Mouse (Mus musculus) ovary, postnatal 14 days (tissue): Measurements from ENCODE around the gene Lrba.

Source experiments
- DNase-seq: peaks from one replicate; pipeline ENCODE4 v3.0.0; 2022; ENCODE audit warnings: low spot score

The Lrba gene

DNA sequence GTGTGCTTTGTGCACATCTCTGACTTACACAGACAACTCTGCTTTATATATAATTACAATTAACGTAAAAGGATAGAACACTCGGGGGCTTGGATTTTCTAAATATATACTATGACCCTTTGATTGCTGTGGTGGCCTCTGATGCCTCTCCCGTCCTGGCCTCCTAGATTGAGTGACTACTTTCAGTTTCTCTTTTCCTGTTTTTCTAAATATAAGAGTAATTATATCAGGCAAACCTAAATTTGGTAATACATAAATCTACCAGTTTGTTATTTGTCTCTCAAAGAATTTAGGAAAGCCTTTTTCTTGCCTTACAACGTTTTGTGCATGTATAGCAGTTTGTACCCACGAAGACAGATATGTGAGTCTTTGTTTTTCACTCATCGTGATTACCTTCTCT, 534.2 kb downstream of the Lrba start:
- DNase-seq: no peak

GRCm38 (mm10) chr3:86759383-86759782, 534.9 kb downstream of the Lrba start:
- DNase-seq: no peak

GRCm38 (mm10) chr3:86759834-86760233, 535.4 kb downstream of the Lrba start:
- DNase-seq: no peak

- no peak for DNase-seq
These were observed 536.0 kb downstream of the Lrba start for GRCm38 (mm10) chr3:86760474-86760873.

DNA sequence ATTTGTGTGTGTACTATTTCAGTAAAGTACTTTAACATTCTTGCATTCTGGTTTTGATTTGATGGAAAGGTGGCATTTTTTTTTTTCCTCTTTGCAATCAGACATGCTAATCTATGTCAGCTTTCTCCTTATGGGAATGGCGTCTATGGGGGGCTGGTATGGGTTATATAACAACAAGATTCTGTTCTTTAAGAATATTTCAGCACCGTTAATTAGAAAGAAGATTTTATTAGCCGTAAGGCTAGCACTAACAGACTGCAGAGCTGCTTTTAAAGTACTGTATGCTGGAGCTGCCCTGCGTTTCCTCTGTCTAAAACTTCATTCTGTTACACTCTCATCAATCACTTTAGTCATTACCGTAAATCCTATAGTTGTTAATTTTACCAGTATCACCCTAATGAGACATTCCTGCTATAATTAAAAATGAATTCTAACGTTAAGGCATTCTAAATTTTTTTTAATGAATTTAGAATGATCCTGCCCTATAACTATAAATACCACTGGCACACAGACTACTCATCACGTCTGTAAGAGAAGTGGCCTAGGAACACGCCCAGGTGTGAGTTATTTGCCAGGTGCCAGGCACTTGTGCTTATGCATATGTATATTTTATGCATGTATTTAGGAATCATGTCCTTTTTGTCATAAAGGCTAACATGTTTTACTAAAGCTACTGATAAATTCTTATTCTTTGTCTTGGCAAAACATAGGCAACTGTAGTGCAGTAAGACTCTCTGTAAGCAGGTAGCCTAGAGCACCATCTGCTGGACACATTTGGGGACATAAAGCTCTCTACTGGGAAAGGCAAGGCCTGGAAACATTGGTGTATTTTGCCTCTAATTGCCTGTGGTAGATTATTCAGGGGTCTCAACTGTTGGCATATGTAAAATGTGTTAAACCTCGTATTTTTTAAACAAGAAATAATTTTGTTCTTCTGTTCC, 536.9 kb downstream of the Lrba start:
- peak; percentile 56 for DNase-seq

GRCm38 (mm10) chr3:86762036-86762415, 537.5 kb downstream of the Lrba start:
- DNase-seq: no peak

- no peak for DNase-seq
These were observed 538.0 kb downstream of the Lrba start for GRCm38 (mm10) chr3:86762456-86762855.

- no peak for DNase-seq
These were observed 544.1 kb downstream of the Lrba start for GRCm38 (mm10) chr3:86768553-86768952.

DNA sequence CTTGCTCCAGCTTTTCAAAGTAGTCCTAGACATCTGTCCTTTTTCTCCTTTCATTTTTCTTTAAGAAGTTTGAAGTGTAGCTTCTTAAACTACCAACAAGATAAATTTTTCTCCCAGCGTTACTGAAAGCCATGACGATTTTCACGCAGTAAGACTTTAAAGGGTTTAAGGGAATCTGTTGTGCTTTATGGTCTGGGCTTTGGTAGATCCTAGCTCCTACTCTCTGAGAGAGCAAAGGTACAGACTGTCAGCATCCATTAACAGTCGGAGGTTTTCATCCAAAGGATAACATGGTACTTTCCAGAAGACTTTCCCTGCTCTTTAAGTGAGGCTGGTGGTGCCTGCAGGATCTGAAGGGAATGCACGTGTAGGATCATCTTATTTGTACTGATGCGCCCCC, 544.5 kb downstream of the Lrba start:
- no peak for DNase-seq

DNA sequence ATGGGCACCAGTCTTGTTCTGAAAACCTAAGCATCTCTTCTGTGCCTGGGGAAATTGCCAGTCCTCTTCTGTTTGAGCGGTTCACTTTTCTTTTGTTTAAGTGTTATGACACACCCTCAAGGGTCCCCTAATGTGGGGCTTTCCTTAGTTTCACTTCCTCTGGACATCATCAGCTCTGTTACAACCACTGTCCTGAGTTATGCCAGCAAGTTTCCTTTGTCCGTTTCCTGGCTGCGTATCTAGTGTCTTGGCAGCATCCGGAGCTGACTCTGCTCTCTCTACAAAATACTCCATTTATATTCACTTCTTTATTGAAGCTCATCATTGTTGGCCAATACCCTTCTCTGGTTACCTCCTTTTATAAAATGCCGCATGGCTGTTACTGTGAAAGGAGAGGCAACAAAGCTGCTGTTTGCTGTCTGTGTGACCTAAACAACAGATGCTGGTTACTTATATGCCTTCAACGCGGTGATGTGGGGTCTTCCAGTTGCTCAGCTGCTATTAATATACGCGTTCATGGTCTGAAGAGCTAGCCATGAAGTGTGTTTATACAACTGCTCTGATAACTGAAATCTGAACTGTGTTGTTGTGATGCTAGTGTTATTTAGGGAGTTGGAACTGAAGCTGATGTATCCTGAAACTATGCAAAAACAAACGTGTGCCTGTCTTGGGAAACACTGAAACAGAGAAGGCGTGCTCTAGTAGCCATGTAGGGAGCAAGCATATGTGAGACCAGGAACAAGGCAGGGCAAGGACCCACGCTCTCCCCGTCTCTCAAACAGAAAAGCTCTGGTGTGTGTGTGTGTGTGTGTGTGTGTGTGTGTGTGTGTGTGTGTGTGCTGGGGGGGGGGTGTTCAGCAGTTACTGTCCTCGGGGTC, 550.3 kb downstream of the Lrba start:
- DNase-seq: no peak

- DNase-seq: no peak
These were observed 551.0 kb downstream of the Lrba start for GRCm38 (mm10) chr3:86775444-86775828.

DNA sequence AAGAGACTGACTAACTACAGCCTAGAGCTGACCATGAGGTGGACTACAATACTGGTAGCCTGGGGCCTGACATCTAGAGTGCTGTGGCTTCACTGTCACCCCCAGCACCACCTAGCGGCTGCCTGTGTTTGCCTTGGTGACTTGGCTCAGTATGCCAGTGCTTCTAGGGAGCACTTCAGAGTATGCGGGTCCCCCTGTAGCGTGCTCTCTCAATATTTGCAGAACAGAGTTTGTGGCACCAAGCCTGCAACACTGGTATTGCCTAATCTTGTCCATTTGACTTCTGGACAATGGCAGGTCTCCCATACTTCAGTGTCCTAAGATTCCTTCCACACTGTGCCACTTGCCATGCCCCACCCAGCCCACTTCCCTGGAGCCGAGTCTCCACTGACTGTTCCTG, 555.2 kb downstream of the Lrba start:
- no peak for DNase-seq

DNA sequence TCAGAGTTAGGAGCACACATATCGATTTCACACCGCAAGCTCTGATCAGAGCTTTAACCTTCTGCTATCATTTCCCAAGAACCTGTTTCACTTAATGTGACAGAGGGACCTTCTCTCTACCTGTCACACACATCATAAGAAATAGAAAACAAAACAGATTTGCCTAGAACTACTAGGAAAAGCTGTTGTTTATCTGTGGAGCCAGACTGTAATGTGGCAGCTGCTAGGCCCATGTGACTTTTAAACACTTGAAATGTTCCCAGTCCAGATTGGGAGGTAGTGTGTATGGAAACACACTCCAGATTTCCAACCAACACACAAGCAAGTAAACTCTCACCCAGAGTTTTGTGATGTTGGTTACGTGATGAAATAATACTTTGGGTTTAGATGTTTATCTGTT, 559.6 kb downstream of the Lrba start:
- no peak for DNase-seq

- DNase-seq: no peak
These were observed 560.5 kb downstream of the Lrba start for GRCm38 (mm10) chr3:86784930-86785329.

DNA sequence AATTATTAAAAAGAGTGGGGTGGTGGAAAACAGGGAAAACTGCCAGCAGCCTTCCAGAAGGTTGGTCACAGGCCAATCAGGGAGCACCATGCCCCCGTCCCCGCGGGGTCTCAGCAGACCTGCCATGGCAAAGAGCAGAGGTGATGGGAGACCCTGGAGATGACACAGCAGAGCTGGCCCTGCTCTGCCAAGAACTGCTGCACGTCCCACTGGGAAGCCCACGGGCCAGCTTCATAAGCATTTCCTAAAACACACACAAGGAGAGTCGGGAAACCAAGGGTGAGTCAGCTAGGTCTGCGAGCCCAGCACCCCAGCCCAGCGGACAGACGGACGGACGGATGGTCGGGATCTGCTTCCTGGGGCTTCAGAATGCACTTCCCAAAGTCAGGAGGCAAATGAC, 561.8 kb downstream of the Lrba start:
- no peak for DNase-seq

DNA sequence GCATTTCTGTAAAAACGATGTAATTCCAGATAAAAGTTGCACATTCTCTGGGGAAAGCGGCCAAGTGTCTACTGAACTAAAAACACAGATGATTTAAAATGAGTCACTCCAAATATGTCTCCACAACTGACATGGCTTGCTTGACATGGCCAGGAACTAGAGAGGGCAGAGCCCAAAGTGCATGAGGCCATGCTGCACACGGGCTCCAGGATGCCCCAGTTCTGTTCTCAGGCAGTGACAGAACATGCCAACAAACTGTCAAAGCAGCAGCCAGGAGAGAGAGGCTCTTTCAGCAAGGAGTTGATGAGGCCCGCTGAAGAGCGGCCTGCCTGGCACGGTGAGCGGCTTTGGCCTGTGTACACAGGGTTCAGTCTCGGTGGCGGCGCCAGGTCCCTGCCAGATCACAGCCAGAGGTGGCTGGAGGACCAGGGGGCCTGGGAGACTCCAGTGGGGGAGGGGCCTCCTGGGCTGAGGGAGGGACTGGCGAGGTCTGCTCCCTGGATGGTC, 562.4 kb downstream of the Lrba start:
- peak; percentile 38 for DNase-seq

DNA sequence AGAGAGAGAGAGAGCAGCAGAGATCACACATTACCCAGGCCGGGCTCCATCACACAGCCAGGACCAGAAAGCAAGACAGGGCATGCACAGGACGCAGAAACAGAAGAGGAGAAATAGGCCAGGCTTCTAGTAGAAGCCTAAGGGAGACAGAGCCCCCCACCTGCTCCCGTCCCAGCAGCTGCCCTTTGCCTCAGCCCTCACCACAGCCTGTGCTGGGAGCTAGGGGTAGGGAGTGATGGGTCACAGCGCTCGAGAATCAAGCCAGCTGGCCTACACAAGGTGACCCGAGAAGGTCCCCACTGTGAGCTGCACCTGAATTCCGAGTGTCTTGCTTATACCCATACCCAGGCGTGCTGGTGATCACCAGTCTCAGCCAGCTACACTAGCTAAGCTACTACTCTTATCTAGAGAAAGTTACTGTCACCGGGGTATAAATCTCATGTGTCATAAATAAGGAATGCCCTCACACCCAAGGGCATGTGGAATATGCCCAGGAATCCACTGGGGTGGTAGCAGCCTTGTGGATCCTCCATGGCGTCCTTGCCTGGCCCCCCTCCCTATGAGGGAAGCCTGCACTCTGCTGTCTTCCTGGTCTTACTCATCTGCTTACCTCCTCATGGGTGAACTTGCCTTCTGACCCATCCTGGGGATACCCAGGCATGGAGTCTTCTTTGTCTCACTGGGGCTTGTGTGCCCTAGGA, 563.1 kb downstream of the Lrba start:
- DNase-seq: no peak

DNA sequence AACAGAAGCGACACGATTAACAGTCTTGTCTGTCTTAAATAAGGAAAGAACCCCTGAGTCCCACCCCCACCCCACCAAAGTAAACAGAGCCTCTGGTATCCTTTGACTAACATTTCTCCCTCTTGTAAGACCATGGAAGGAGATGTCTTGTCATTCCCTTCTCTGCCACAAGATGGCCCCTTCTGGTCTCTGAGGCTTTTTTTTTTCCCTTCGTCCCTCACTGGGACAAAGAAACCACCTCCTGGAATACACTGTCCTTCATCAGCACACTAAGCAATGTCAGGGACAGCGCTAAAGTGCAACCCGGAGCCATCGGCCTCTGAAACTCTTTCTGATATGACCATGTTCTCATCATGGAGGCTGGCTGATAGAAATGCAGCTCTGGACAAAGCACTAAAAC, 564.2 kb downstream of the Lrba start:
- DNase-seq: peak; percentile 64

- DNase-seq: no peak
These were observed 565.3 kb downstream of the Lrba start for GRCm38 (mm10) chr3:86789752-86790151.

- DNase-seq: no peak
These were observed 568.8 kb downstream of the Lrba start for GRCm38 (mm10) chr3:86793264-86793663.

DNA sequence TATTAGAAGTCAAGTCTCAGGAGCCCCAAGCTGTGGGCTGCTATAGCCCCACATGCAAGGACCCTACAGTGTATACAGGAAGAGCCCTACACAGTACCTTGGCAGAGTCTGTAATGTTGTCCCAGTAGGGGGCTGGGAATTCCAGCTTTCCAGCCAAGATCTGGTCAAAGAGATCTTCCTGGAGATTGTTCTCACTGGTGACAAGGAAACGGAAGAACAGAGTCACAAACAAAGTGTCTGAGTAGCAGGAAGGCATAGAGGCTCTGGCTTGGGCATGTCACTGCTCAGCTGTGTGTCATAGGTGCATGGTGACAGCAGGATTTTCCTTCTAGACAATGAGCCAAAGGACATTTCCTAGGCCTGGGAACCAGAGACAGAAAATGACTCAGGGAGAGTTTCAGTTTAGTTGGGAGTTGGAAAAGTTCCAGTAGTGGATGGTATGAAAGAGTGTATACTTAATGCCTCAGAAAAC, 569.3 kb downstream of the Lrba start:
- no peak for DNase-seq

DNA sequence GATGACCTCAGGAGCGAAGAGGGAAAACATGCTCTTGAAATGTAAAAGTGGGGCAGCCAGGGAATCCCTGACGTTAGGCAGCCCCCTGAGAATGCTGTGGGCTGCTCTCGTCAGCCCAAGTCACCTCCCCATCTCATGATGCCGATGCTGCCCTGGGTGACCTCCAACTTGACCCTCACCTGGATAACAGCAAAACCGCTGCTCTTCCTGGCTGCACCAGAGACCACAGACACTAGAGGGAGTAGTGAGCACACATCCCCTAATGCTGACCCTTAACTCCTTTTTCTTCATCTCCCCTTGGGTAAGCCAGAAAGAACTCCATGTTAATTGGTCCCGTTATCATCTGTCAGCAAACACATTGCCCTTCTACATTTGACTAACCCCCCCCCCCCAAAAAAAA, 572.2 kb downstream of the Lrba start:
- no peak for DNase-seq
